Mouse (Mus musculus): ENCODE data around the gene Nt5dc3.

The Nt5dc3 gene

GRCm38 (mm10) chr10:86880071-86880806 lies 101.4 kb downstream of the Nt5dc3 start:
- in situ Hi-C loops (cut with MboI), result no loop called here

GRCm38 (mm10) chr10:86881448-86881847 lies 102.6 kb downstream of the Nt5dc3 start:
- in situ Hi-C loops (cut with MboI), result no loop called here

DNA sequence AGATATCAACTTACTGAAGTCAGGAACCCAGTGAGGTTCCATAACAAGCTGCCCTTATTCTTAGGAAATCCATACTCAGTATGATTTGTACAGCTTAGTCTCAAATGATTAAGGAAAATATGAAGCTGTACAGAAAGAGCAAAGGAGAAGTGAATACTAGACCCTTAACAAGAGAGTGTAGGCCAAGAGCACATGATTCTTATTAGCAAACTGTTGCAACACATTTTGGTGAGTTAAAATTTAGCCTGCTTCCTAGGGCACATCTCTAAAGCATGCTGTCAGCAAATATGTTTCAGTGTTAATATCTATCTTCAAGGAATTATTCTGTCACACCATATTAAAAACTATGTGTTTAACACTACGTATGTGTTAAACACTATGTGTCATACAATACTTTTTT lies 107.6 kb downstream of the Nt5dc3 start:
- in situ Hi-C loops (cut with MboI), result no loop called here
